Mouse (Mus musculus) neural tube, embryonic 14.5 days (tissue): ENCODE results near the gene Map2. TPM values are rescaled to one million over a fixed set of nuclear protein-coding genes. Genes with fewer than 3 reads are reported as not detected.

Experiments
- ATAC-seq: fragments of 200-750 bp; cut with Nextera tagmentation; 2 replicates; pipeline ENCODE4 v1.8.0; 2017; ENCODE audit warnings: low read depth, mild to moderate bottlenecking, moderate TSS enrichment, moderate library complexity
- H3K27ac ChIP-seq: fragments of 300-500 bp; sonication (generic); 2 replicates; pipeline ENCODE4 v1.5.1; 2014; ENCODE audit warnings: low read depth, mild to moderate bottlenecking, control low read depth, low read length, moderate library complexity, mixed read lengths
- H3K27me3 ChIP-seq: fragments of 300-500 bp; sonication (generic); 2 replicates; pipeline ENCODE4 v1.6.1; 2014; ENCODE audit warnings: low read length; ENCODE audit not compliant: control insufficient read depth, insufficient read depth
- H3K36me3 ChIP-seq: fragments of 300-500 bp; sonication (generic); 2 replicates; pipeline ENCODE4 v1.6.1; 2014; ENCODE audit warnings: low read length, mixed read lengths; ENCODE audit not compliant: control insufficient read depth, insufficient read depth
- H3K4me1 ChIP-seq: fragments of 300-500 bp; sonication (generic); 2 replicates; pipeline ENCODE4 v1.6.1; 2014; ENCODE audit warnings: low read length; ENCODE audit not compliant: control insufficient read depth, insufficient read depth
- H3K4me2 ChIP-seq: fragments of 300-500 bp; sonication (generic); 2 replicates; pipeline ENCODE4 v1.6.1; 2014; ENCODE audit warnings: mild to moderate bottlenecking, low read depth, low read length, control low read depth
- H3K4me3 ChIP-seq: fragments of 300-500 bp; sonication (generic); 2 replicates; pipeline ENCODE4 v1.5.1; 2014; ENCODE audit warnings: low read depth, low read length, control low read depth, mixed read lengths
- H3K9ac ChIP-seq: fragments of 300-500 bp; sonication (generic); replicated peaks from 2 replicates; pipeline ENCODE4 v1.6.1; 2014; ENCODE audit warnings: low read depth, mild to moderate bottlenecking, control low read depth, low read length, mixed read lengths
- H3K9me3 ChIP-seq: fragments of 300-500 bp; sonication (generic); 2 replicates; pipeline ENCODE4 v1.6.1; 2016; ENCODE audit warnings: low read length; ENCODE audit not compliant: control insufficient read depth
- WGBS: fragments of 180-500 bp; shearing (Covaris S2); extraction: QIAGEN DNeasy Blood & Tissue Kit; methylation state at CpG from one replicate; pipeline ENCODE4 v1.1.7; 2014; 5-methylcytosine and 5-hydroxymethylcytosine counted together
- polyA plus RNA-seq: library from polyadenylated mRNA; unstranded; fragments of >200 nt; fragmentation: Nextera tagmentation; extraction: Ambion mirVana; gene quantifications from 2 replicates; pipeline ENCODE4 v1.2.1, GENCODE M21; 2014

Gene Map2
- polyA plus RNA-seq, 1 experiment from 2014 or later = 523 TPM

- Histone ChIP-seq H3K4me1 (peaks cover 30% of the 10 kb centered on the region), H3K9ac (peak overlapping the region; percentile 44; the same call in 1 of the 2 replicates), H3K27ac (peak overlapping the region; percentile 89), H3K27me3 (no peaks in the 10 kb centered on the region), H3K36me3 (peaks cover 4% of the 10 kb centered on the region; the same call in 1 of the 2 replicates), H3K9me3 (no peaks in the 10 kb centered on the region), H3K4me2 (peak overlapping the region; percentile 63), H3K4me3 (peak overlapping the region; percentile 34; the same call in 1 of the 2 replicates)
- 26% methylated on average over 4 of the region's 4 CpGs for WGBS
- peak; percentile 52; the same call in 1 of the 2 replicates for ATAC-seq
Measured at GRCm38 (mm10) chr1:66386321-66386720, 211.2 kb downstream of the Map2 start.

GRCm38 (mm10) chr1:66386751-66387452 is 211.8 kb downstream of the Map2 start:
- Histone ChIP-seq H3K36me3 (no peaks in the 10 kb centered on the region), H3K4me3 (peak overlapping the region; percentile 34), H3K27me3 (no peaks in the 10 kb centered on the region), H3K9ac (peak overlapping the region; percentile 44), H3K9me3 (no peaks in the 10 kb centered on the region), H3K27ac (peak overlapping the region; percentile 89), H3K4me2 (peak overlapping the region; percentile 63), H3K4me1 (peaks cover 30% of the 10 kb centered on the region)
- WGBS = 16% methylated on average over 10 of the region's 10 CpGs
- ATAC-seq = peak; percentile 97

- WGBS = 19% methylated on average over 8 of the region's 8 CpGs
- no peaks in the 10 kb centered on the region for H3K9me3 ChIP-seq
- no peaks in the 10 kb centered on the region for H3K36me3 ChIP-seq
- H3K4me1 ChIP-seq = peaks cover 30% of the 10 kb centered on the region
- peak overlapping the region; percentile 32 for H3K4me3 ChIP-seq
- ATAC-seq = peak; percentile 45
- H3K4me2 ChIP-seq = peak overlapping the region; percentile 61
- peak overlapping the region; percentile 84 for H3K27ac ChIP-seq
- H3K9ac ChIP-seq = peak overlapping the region; percentile 44; the same call in 1 of the 2 replicates
- no peaks in the 10 kb centered on the region for H3K27me3 ChIP-seq
Measured at GRCm38 (mm10) chr1:66388561-66388960, 213.5 kb downstream of the Map2 start.

GRCm38 (mm10) chr1:66394944-66395637 is 220.0 kb downstream of the Map2 start:
- 12% methylated on average over 8 of the region's 8 CpGs for WGBS
- ATAC-seq = no peak; the same call in 1 of the 2 replicates
- H3K4me3 ChIP-seq = no peak overlapping the region
- peak overlapping the region; percentile 39; the same call in 1 of the 2 replicates for H3K27ac ChIP-seq
- H3K9ac ChIP-seq = no peak overlapping the region
- H3K4me2 ChIP-seq = no peak overlapping the region; the same call in 1 of the 2 replicates
- H3K9me3 ChIP-seq = no peaks in the 10 kb centered on the region
- no peaks in the 10 kb centered on the region for H3K27me3 ChIP-seq
- peaks cover 4% of the 10 kb centered on the region for H3K36me3 ChIP-seq
- peaks cover 21% of the 10 kb centered on the region for H3K4me1 ChIP-seq

- no peak for ATAC-seq
Measured at GRCm38 (mm10) chr1:66395826-66396225, 220.8 kb downstream of the Map2 start.

GRCm38 (mm10) chr1:66401902-66402301 is 226.8 kb downstream of the Map2 start:
- H3K27ac ChIP-seq = no peak overlapping the region
- no peak overlapping the region for H3K9ac ChIP-seq
- no peak; the same call in 1 of the 2 replicates for ATAC-seq
- 24% methylated on average over 9 of the region's 9 CpGs for WGBS
- H3K36me3 ChIP-seq = peaks cover 36% of the 10 kb centered on the region
- H3K9me3 ChIP-seq = no peaks in the 10 kb centered on the region
- H3K27me3 ChIP-seq = no peaks in the 10 kb centered on the region
- H3K4me2 ChIP-seq = no peak overlapping the region
- H3K4me3 ChIP-seq = no peak overlapping the region
- H3K4me1 ChIP-seq = no peaks in the 10 kb centered on the region

More at GRCm38 (mm10) chr1:66395826-66396225, 220.8 kb downstream of the Map2 start:
- Histone ChIP-seq H3K4me1 (peaks cover 18% of the 10 kb centered on the region), H3K4me3 (no peak overlapping the region), H3K27me3 (no peaks in the 10 kb centered on the region), H3K36me3 (peaks cover 10% of the 10 kb centered on the region), H3K4me2 (no peak overlapping the region), H3K9me3 (no peaks in the 10 kb centered on the region), H3K27ac (peak overlapping the region; percentile 2; the same call in 1 of the 2 replicates), H3K9ac (no peak overlapping the region)
- 27% methylated on average over 2 of the region's 2 CpGs for WGBS

GRCm38 (mm10) chr1:66407270-66407967 is 232.3 kb downstream of the Map2 start:
- ATAC-seq = peak; percentile 85
- H3K27ac ChIP-seq = 0 out of 2 replicates have a peak overlapping the region, but pooled peaks have one; percentile 10

GRCm38 (mm10) chr1:66418360-66418759 is 243.3 kb downstream of the Map2 start:
- no peaks in the 10 kb centered on the region for H3K4me1 ChIP-seq
- H3K9me3 ChIP-seq = no peaks in the 10 kb centered on the region
- H3K27ac ChIP-seq = no peak overlapping the region
- ATAC-seq = no peak
- H3K27me3 ChIP-seq = no peaks in the 10 kb centered on the region
- H3K9ac ChIP-seq = no peak overlapping the region
- H3K4me3 ChIP-seq = no peak overlapping the region
- H3K4me2 ChIP-seq = no peak overlapping the region
- peaks cover 47% of the 10 kb centered on the region for H3K36me3 ChIP-seq

More at GRCm38 (mm10) chr1:66407270-66407967, 232.3 kb downstream of the Map2 start:
- H3K36me3 ChIP-seq = peaks cover 34% of the 10 kb centered on the region
- 0 out of 2 replicates have a peak, but pooled peaks cover 4% of the 10 kb centered on the region for H3K4me1 ChIP-seq
- H3K9ac ChIP-seq = no peak overlapping the region
- 58% methylated on average over 13 of the region's 13 CpGs for WGBS
- no peaks in the 10 kb centered on the region for H3K27me3 ChIP-seq
- no peak overlapping the region for H3K4me3 ChIP-seq
- H3K9me3 ChIP-seq = no peaks in the 10 kb centered on the region
- no peak overlapping the region for H3K4me2 ChIP-seq
